Mouse (Mus musculus) spleen, adult 2 months (tissue): Measurements from ENCODE around the gene Pomgnt1.

ENCODE experiments used
- CTCF ChIP-seq: fragments of 200-500 bp; IDR thresholded peaks from 2 replicates; pipeline ENCODE4 v1.5.1; 2011; ENCODE audit warnings: mild to moderate bottlenecking, inconsistent platforms; ENCODE audit not compliant: insufficient read depth, insufficient read length, insufficient replicate concordance; ENCODE audit errors: extremely low read depth
- POLR2A ChIP-seq: fragments of 200-500 bp; IDR thresholded peaks from 2 replicates; pipeline ENCODE4 v1.6.1; 2011; ENCODE audit warnings: low read depth, low read length, inconsistent platforms

- TF ChIP-seq CTCF: no peak
- TF ChIP-seq POLR2A: no peak
These were observed 37.1 kb downstream of the Pomgnt1 start for GRCm38 (mm10) chr4:116160769-116161168.
